Mouse (Mus musculus): ENCODE measurements around the gene Srcin1. TPM values are rescaled to one million over a fixed set of nuclear protein-coding genes. Genes with fewer than 3 reads are reported as not detected.

The Srcin1 gene
- polyA plus RNA-seq, 1 experiment from 2014 or later: 0.64 TPM

DNA sequence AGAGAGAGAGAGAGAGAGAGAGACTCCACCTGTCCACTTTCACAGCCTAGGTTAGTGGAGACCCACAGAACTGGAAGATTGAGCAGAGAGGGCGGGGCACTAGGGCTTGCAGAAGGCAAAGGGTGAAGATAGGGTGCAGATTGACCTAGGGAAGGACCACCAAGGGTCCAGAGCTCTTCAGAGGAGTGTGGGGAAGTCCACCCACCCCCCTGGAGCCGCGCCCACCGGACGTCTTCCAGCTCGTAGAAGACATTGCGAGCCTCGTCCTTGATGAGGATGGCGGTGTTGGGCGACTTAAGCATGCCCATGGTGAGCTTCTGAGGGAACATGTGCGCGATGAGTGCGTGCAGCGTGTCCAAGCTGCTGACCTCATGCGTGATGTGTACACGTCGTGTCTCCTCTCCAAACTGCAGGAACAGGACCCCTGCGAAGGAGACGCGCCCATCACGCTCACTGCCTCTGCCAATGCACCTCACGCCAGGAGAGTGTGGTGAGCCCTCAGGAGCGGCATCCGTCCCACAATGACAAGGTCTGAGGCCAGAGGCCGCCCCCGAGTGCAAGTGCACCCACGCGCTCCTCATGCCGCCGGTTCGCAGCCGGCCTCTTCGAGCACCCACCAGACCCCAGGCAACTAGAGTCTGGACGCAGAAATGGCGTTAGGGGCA is 39.8 kb downstream of the Srcin1 start:
- no peak overlapping the region for H3K27ac ChIP-seq (ENCODE audit: low read length)
- H3K36me3 ChIP-seq (ENCODE audit: control insufficient read depth, insufficient read depth, low read length): no peaks in the 10 kb centered on the region
- WGBS: 9% methylated on average over 35 of the region's 35 CpGs
- H3K27me3 ChIP-seq (ENCODE audit: control insufficient read depth, insufficient read depth, low read length): peaks cover 59% of the 10 kb centered on the region
- peak overlapping the region; percentile 28 for H3K4me3 ChIP-seq (ENCODE audit: low read depth, low read length)
- no peak overlapping the region for H3K9ac ChIP-seq (replicated peaks; ENCODE audit: low read depth, low read length)
- no peak for ATAC-seq (ENCODE audit: insufficient number of reproducible peaks, insufficient read depth, low FRiP score, low read depth)
- no peaks in the 10 kb centered on the region for H3K9me3 ChIP-seq (ENCODE audit: control insufficient read depth, low read depth, low read length)
- H3K4me1 ChIP-seq (ENCODE audit: control insufficient read depth, insufficient read depth, low read length): peaks cover 33% of the 10 kb centered on the region
- peak overlapping the region; percentile 63 for H3K4me2 ChIP-seq (replicated peaks; ENCODE audit: low read depth, low read length)

- H3K27ac ChIP-seq (ENCODE audit: low read length): no peak overlapping the region
- ATAC-seq (ENCODE audit: insufficient number of reproducible peaks, insufficient read depth, low FRiP score, low read depth): no peak
- no peaks in the 10 kb centered on the region for H3K9me3 ChIP-seq (ENCODE audit: control insufficient read depth, low read depth, low read length)
- WGBS: 40% methylated on average over 5 of the region's 5 CpGs
- no peak overlapping the region for H3K9ac ChIP-seq (replicated peaks; ENCODE audit: low read depth, low read length)
- H3K4me1 ChIP-seq (ENCODE audit: control insufficient read depth, insufficient read depth, low read length): peaks cover 27% of the 10 kb centered on the region
- no peak overlapping the region for H3K4me2 ChIP-seq (replicated peaks; ENCODE audit: low read depth, low read length)
- no peaks in the 10 kb centered on the region for H3K36me3 ChIP-seq (ENCODE audit: control insufficient read depth, insufficient read depth, low read length)
- H3K27me3 ChIP-seq (ENCODE audit: control insufficient read depth, insufficient read depth, low read length): peaks cover 59% of the 10 kb centered on the region
- no peak overlapping the region for H3K4me3 ChIP-seq (ENCODE audit: low read depth, low read length)
Observed at GRCm38 (mm10) chr11:97535660-97536059, 40.3 kb downstream of the Srcin1 start.

DNA sequence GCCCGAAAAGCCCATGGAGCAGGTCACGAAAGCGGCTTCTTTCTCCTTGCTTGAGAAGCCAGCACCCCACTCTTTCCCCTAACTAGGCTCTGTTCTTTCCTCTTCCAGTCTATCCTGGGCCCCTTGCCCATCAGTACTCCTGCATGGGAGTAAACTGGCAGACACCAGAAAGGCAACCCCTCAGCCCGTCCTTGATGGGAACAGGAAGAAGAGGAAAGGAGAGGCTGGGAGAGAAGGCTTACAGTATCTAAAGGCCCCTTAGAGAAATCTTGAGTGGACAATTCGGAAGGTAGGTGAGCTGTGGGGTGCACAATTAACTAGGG is 40.7 kb downstream of the Srcin1 start:
- WGBS: 18% methylated on average over 5 of the region's 5 CpGs
- no peak for ATAC-seq (ENCODE audit: insufficient number of reproducible peaks, insufficient read depth, low FRiP score, low read depth)
- Histone ChIP-seq H3K36me3 (ENCODE audit: control insufficient read depth, insufficient read depth, low read length) (no peaks in the 10 kb centered on the region), H3K27me3 (ENCODE audit: control insufficient read depth, insufficient read depth, low read length) (peaks cover 59% of the 10 kb centered on the region), H3K4me3 (ENCODE audit: low read depth, low read length) (peak overlapping the region; percentile 24; the same call in 1 of the 2 replicates), H3K9me3 (ENCODE audit: control insufficient read depth, low read depth, low read length) (no peaks in the 10 kb centered on the region), H3K27ac (ENCODE audit: low read length) (no peak overlapping the region), H3K4me1 (ENCODE audit: control insufficient read depth, insufficient read depth, low read length) (peaks cover 25% of the 10 kb centered on the region), H3K4me2 (replicated peaks; ENCODE audit: low read depth, low read length) (no peak overlapping the region), H3K9ac (replicated peaks; ENCODE audit: low read depth, low read length) (no peak overlapping the region)

DNA sequence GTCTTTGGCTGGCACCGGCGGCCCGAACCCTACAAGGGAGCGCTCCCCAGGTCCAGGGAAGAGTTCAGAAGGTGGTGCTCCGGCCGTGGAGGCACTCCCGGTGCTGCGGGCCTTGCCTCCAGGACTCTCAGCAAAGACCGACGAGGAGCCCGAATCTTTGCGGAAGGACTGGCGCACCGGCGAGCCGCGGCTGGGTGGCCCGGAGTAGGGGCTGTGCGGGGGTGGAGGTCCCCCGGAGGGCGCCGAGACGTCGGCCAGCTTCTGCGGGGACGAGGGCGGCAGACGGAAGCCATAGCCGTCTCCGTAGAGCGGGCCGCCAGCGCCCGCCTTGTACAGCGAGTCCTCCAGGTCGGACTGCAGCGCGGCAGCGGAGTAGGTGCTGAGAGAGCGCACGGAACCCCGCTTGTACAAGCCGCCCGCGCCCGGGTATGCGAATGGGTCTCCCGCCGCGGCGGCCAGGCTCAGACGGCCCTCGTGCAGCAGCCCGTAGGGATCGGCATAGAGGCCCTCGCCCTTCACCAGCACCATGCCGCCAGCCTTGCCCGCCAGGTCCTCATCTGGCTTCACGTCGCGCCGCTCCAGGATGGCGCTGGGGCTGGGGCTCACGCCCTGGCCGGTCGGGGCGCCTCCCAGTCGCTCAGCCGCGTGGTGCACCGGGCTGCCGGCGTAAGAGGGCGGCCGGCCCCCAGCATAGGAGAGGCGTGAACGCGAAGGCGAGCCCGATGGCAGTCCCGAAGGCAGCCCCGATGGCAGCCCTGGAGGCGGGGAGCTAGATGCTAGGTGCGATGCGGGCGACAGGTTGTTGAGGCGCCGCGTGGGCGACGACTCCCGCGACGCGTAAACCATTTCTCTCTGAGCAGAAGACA is 41.3 kb downstream of the Srcin1 start:
- no peaks in the 10 kb centered on the region for H3K36me3 ChIP-seq (ENCODE audit: control insufficient read depth, insufficient read depth, low read length)
- no peak overlapping the region for H3K27ac ChIP-seq (ENCODE audit: low read length)
- H3K27me3 ChIP-seq (ENCODE audit: control insufficient read depth, insufficient read depth, low read length): peaks cover 59% of the 10 kb centered on the region
- no peaks in the 10 kb centered on the region for H3K9me3 ChIP-seq (ENCODE audit: control insufficient read depth, low read depth, low read length)
- H3K4me1 ChIP-seq (ENCODE audit: control insufficient read depth, insufficient read depth, low read length): peaks cover 25% of the 10 kb centered on the region
- WGBS: 2% methylated on average over 95 of the region's 95 CpGs
- peak overlapping the region; percentile 36 for H3K4me2 ChIP-seq (replicated peaks; ENCODE audit: low read depth, low read length)
- H3K9ac ChIP-seq (replicated peaks; ENCODE audit: low read depth, low read length): 0 out of 2 replicates have a peak overlapping the region, but pooled peaks have one; percentile 2
- peak overlapping the region; percentile 24 for H3K4me3 ChIP-seq (ENCODE audit: low read depth, low read length)
- ATAC-seq (ENCODE audit: insufficient number of reproducible peaks, insufficient read depth, low FRiP score, low read depth): no peak

GRCm38 (mm10) chr11:97533653-97534052 is 42.3 kb downstream of the Srcin1 start:
- no peaks in the 10 kb centered on the region for H3K36me3 ChIP-seq (ENCODE audit: control insufficient read depth, insufficient read depth, low read length)
- H3K4me2 ChIP-seq (replicated peaks; ENCODE audit: low read depth, low read length): no peak overlapping the region
- H3K27me3 ChIP-seq (ENCODE audit: control insufficient read depth, insufficient read depth, low read length): peaks cover 59% of the 10 kb centered on the region
- WGBS: 28% methylated on average over 7 of the region's 7 CpGs
- H3K9ac ChIP-seq (replicated peaks; ENCODE audit: low read depth, low read length): no peak overlapping the region
- no peaks in the 10 kb centered on the region for H3K9me3 ChIP-seq (ENCODE audit: control insufficient read depth, low read depth, low read length)
- H3K27ac ChIP-seq (ENCODE audit: low read length): no peak overlapping the region
- peaks cover 25% of the 10 kb centered on the region for H3K4me1 ChIP-seq (ENCODE audit: control insufficient read depth, insufficient read depth, low read length)
- no peak overlapping the region for H3K4me3 ChIP-seq (ENCODE audit: low read depth, low read length)
- no peak for ATAC-seq (ENCODE audit: insufficient number of reproducible peaks, insufficient read depth, low FRiP score, low read depth)

DNA sequence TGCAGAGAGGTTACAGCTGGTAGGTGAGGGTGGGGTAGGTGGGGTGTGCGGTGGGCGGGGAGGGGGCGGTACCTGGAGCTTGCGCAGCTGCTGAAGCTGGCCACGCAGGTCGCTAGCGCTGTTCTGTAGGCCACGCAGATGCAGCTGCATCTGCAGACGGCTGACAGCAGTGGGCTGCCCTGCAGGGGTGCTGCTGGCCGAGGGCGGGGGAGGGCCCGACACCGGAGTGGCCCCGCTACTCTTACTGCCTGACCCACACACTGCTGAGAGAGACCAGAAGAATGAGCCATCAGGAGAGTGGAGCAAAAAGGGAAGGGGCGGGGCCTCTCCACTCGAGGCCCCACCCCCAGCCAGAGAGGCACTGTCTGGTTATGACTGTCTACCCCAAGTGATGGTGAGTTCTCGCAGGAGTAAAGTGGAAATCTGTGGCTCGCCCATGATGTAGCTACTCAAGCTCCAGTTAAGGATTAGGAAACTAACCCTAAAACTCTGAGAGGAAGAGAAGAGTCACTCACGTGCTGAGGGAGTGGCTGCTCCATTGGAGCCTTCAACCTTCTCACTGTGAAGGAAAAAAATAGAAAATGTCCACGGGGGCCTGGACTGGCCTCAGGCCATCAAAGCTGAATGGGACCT is 42.9 kb downstream of the Srcin1 start:
- ATAC-seq (ENCODE audit: insufficient number of reproducible peaks, insufficient read depth, low FRiP score, low read depth): peak; percentile 51
- peak overlapping the region; percentile 37 for H3K4me2 ChIP-seq (replicated peaks; ENCODE audit: low read depth, low read length)

DNA sequence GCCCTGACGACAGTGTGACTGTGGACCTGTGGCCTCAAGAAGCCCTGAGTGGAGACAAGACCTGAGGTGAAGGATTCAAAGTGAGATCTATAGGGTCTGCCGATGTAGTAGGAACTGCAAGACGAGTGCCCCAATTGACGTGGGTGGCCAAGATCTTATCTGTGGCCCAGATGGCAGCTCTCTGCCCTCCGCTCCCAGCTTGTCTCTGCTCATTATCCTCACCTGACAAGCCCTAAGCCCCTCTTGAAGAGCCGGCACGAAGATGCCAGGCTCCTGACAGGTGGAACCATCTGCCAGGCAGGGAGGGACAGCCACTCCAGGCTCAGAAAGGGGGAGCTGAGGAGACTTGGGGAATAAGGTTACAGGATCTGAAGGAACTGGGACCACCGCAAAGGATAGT is 43.6 kb downstream of the Srcin1 start:
- Histone ChIP-seq H3K36me3 (ENCODE audit: control insufficient read depth, insufficient read depth, low read length) (no peaks in the 10 kb centered on the region), H3K4me2 (replicated peaks; ENCODE audit: low read depth, low read length) (peak overlapping the region; percentile 87), H3K9me3 (ENCODE audit: control insufficient read depth, low read depth, low read length) (no peaks in the 10 kb centered on the region), H3K4me3 (ENCODE audit: low read depth, low read length) (peak overlapping the region; percentile 35; the same call in 1 of the 2 replicates), H3K27ac (ENCODE audit: low read length) (no peak overlapping the region), H3K27me3 (ENCODE audit: control insufficient read depth, insufficient read depth, low read length) (peaks cover 51% of the 10 kb centered on the region), H3K9ac (replicated peaks; ENCODE audit: low read depth, low read length) (no peak overlapping the region), H3K4me1 (ENCODE audit: control insufficient read depth, insufficient read depth, low read length) (peaks cover 25% of the 10 kb centered on the region)
- 13% methylated on average over 8 of the region's 8 CpGs for WGBS
- no peak for ATAC-seq (ENCODE audit: insufficient number of reproducible peaks, insufficient read depth, low FRiP score, low read depth)

More for the DNA sequence above, 42.9 kb downstream of the Srcin1 start:
- Histone ChIP-seq H3K4me3 (ENCODE audit: low read depth, low read length) (peak overlapping the region; percentile 13; the same call in 1 of the 2 replicates), H3K9me3 (ENCODE audit: control insufficient read depth, low read depth, low read length) (no peaks in the 10 kb centered on the region), H3K36me3 (ENCODE audit: control insufficient read depth, insufficient read depth, low read length) (no peaks in the 10 kb centered on the region), H3K27ac (ENCODE audit: low read length) (no peak overlapping the region), H3K4me1 (ENCODE audit: control insufficient read depth, insufficient read depth, low read length) (peaks cover 25% of the 10 kb centered on the region), H3K27me3 (ENCODE audit: control insufficient read depth, insufficient read depth, low read length) (peaks cover 58% of the 10 kb centered on the region), H3K9ac (replicated peaks; ENCODE audit: low read depth, low read length) (no peak overlapping the region)
- 4% methylated on average over 20 of the region's 20 CpGs for WGBS
